Mouse (Mus musculus) neural tube, embryonic 13.5 days (tissue): Measurements from ENCODE around the gene Adap1. TPM values are rescaled to one million over a fixed set of nuclear protein-coding genes. Genes with fewer than 3 reads are reported as not detected.

Experiments used
- ATAC-seq: fragments of 200-750 bp; cut with Nextera tagmentation; 2 replicates; pipeline ENCODE4 v1.8.0; 2017; ENCODE audit warnings: low read depth, mild to moderate bottlenecking, moderate TSS enrichment, moderate library complexity
- H3K27ac ChIP-seq: fragments of 300-500 bp; sonication (generic); replicated peaks from 2 replicates; pipeline ENCODE4 v1.5.1; 2015; ENCODE audit warnings: moderate library complexity, mild to moderate bottlenecking, inconsistent platforms
- H3K27me3 ChIP-seq: fragments of 300-500 bp; sonication (generic); 2 replicates; pipeline ENCODE4 v1.6.1; 2015; ENCODE audit warnings: mild to moderate bottlenecking, inconsistent platforms
- H3K36me3 ChIP-seq: fragments of 300-500 bp; sonication (generic); 2 replicates; pipeline ENCODE4 v1.6.1; 2015; ENCODE audit warnings: mild to moderate bottlenecking, inconsistent platforms
- H3K4me1 ChIP-seq: fragments of 300-500 bp; sonication (generic); replicated peaks from 2 replicates; pipeline ENCODE4 v1.6.1; 2015; ENCODE audit warnings: inconsistent platforms
- H3K4me2 ChIP-seq: fragments of 300-500 bp; sonication (generic); 2 replicates; pipeline ENCODE4 v1.6.1; 2015; ENCODE audit warnings: inconsistent platforms, mild to moderate bottlenecking, moderate library complexity
- H3K4me3 ChIP-seq: fragments of 300-500 bp; sonication (generic); 2 replicates; pipeline ENCODE4 v1.5.1; 2015; ENCODE audit warnings: mild to moderate bottlenecking, inconsistent platforms
- H3K9ac ChIP-seq: fragments of 300-500 bp; sonication (generic); 2 replicates; pipeline ENCODE4 v1.6.1; 2015; ENCODE audit warnings: moderate library complexity, mild to moderate bottlenecking, inconsistent platforms
- H3K9me3 ChIP-seq: fragments of 300-500 bp; sonication (generic); 2 replicates; pipeline ENCODE4 v1.6.1; 2016; ENCODE audit warnings: inconsistent platforms
- WGBS: fragments of 180-500 bp; shearing (Covaris S2); methylation state at CpG from one replicate; pipeline ENCODE4 v1.1.7; 2015; 5-methylcytosine and 5-hydroxymethylcytosine counted together
- polyA plus RNA-seq: library from polyadenylated mRNA; unstranded; fragments of >200 nt; fragmentation: Nextera tagmentation; extraction: Ambion mirVana; gene quantifications from 2 replicates; pipeline ENCODE4 v1.2.1, GENCODE M21; 2015

The Adap1 gene
- polyA plus RNA-seq, 1 experiment from 2014 or later: 66.3 TPM

DNA sequence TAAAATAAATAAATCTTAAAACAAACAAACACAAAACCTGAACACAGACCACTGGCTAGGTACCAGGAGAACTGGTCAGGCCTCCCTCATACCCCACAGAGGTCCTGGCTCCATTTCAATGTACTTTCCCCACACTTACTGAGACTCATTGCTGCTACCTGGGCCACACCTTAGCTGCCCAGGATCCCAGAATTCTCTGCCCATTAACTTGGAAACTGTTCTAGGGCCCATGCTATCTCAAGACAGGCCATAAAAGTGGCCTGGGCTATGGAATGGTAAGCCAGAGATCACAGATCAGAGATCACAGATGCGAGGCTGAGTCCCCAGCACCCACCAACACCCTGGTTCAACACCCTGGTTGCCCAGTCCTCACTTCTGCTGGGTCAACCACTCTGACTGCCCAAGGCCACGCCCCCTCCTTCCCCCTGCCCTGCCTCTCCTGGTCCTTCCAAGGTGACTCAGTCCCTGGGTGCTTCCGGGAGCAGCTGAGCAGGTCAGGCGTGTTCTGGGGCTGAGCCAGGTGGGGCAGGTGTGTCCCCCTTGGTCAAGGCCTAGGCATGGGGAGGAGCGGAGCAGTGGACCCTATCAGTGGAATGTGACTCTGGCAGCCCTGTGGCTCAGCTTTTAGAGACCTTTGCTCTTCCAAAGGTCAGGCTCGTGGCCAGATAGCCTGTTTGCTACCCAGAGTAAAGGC is 8.3 kb downstream of the Adap1 start:
- no peaks in the 10 kb centered on the region for H3K4me1 ChIP-seq
- WGBS: 82% methylated on average over 6 of the region's 6 CpGs
- no peak overlapping the region for H3K4me3 ChIP-seq
- H3K4me2 ChIP-seq: no peak overlapping the region
- H3K27ac ChIP-seq: no peak overlapping the region
- H3K36me3 ChIP-seq: no peaks in the 10 kb centered on the region
- ATAC-seq: no peak
- H3K27me3 ChIP-seq: no peaks in the 10 kb centered on the region
- H3K9ac ChIP-seq: no peak overlapping the region
- H3K9me3 ChIP-seq: no peaks in the 10 kb centered on the region

- Histone ChIP-seq H3K4me3 (no peak overlapping the region), H3K4me1 (no peaks in the 10 kb centered on the region), H3K4me2 (no peak overlapping the region), H3K9ac (no peak overlapping the region), H3K27ac (no peak overlapping the region), H3K9me3 (no peaks in the 10 kb centered on the region), H3K27me3 (no peaks in the 10 kb centered on the region), H3K36me3 (no peaks in the 10 kb centered on the region)
- WGBS: 83% methylated on average over 12 of the region's 12 CpGs
- no peak for ATAC-seq
These were observed 10.3 kb downstream of the Adap1 start for GRCm38 (mm10) chr5:139314941-139315642.

DNA sequence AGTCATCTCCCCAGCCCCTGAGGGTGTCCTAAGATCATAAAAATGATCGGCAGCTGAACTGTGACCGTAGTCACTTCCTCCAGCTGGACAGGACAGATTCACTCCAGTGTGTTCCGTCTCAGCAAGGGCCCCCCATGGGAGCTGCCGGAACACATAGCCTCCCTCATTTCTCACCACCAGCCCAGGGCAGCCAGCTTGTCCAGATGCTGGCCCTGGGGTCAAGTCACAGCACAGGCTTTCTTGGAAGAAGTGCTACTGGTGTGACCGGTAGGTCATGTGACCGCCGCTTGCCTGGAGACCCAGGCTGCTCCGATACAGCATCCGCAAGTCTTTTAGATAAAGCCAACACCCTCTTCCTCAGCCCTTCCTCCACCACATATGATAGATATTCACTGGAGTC is 11.9 kb downstream of the Adap1 start:
- Histone ChIP-seq H3K4me3 (no peak overlapping the region), H3K27ac (no peak overlapping the region), H3K9ac (no peak overlapping the region), H3K9me3 (no peaks in the 10 kb centered on the region), H3K4me1 (no peaks in the 10 kb centered on the region), H3K27me3 (no peaks in the 10 kb centered on the region), H3K36me3 (no peaks in the 10 kb centered on the region), H3K4me2 (no peak overlapping the region)
- 80% methylated on average over 9 of the region's 9 CpGs for WGBS
- no peak for ATAC-seq

GRCm38 (mm10) chr5:139311822-139312221 is 13.6 kb downstream of the Adap1 start:
- H3K36me3 ChIP-seq: no peaks in the 10 kb centered on the region
- 88% methylated on average over 9 of the region's 9 CpGs for WGBS

GRCm38 (mm10) chr5:139310477-139310876 is 14.9 kb downstream of the Adap1 start:
- Histone ChIP-seq H3K27me3 (no peaks in the 10 kb centered on the region), H3K4me3 (no peak overlapping the region), H3K9ac (no peak overlapping the region), H3K4me1 (no peaks in the 10 kb centered on the region), H3K4me2 (no peak overlapping the region), H3K27ac (no peak overlapping the region), H3K9me3 (no peaks in the 10 kb centered on the region), H3K36me3 (no peaks in the 10 kb centered on the region)
- ATAC-seq: no peak
- WGBS: 85% methylated on average over 4 of the region's 4 CpGs

More at GRCm38 (mm10) chr5:139311822-139312221, 13.6 kb downstream of the Adap1 start:
- H3K27ac ChIP-seq: no peak overlapping the region
- no peaks in the 10 kb centered on the region for H3K27me3 ChIP-seq
- no peak overlapping the region for H3K4me2 ChIP-seq
- no peak overlapping the region for H3K9ac ChIP-seq
- H3K9me3 ChIP-seq: no peaks in the 10 kb centered on the region
- no peak for ATAC-seq
- no peak overlapping the region for H3K4me3 ChIP-seq
- H3K4me1 ChIP-seq: no peaks in the 10 kb centered on the region

DNA sequence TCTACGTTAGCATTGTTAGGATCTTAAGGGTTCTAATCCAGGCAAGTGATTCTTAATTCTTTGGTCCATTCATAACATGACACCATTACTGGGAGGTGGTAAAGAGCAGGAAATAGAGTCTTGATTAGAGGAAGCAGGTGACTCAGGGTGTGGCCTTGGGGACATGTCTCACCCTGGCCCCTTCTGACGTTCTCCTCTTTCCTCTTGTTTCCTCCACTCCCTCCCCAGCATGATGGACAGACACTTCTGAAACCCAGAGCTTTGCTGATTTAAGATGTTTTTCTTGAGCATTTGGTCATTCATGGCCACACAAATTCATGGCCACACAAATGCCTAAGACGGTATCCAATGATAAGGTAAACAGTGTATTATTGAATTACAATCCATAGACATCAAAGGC is 15.5 kb downstream of the Adap1 start:
- Histone ChIP-seq H3K27ac (no peak overlapping the region), H3K27me3 (no peaks in the 10 kb centered on the region), H3K36me3 (no peaks in the 10 kb centered on the region), H3K9me3 (no peaks in the 10 kb centered on the region), H3K4me3 (no peak overlapping the region), H3K4me1 (no peaks in the 10 kb centered on the region), H3K9ac (no peak overlapping the region), H3K4me2 (no peak overlapping the region)
- 88% methylated on average over 3 of the region's 3 CpGs for WGBS
- ATAC-seq: no peak

- H3K4me1 ChIP-seq: no peaks in the 10 kb centered on the region
- no peaks in the 10 kb centered on the region for H3K27me3 ChIP-seq
- H3K9me3 ChIP-seq: no peaks in the 10 kb centered on the region
- 85% methylated on average over 9 of the region's 9 CpGs for WGBS
- no peak for ATAC-seq
- H3K27ac ChIP-seq: no peak overlapping the region
- no peak overlapping the region for H3K4me3 ChIP-seq
- H3K9ac ChIP-seq: no peak overlapping the region
- no peak overlapping the region for H3K4me2 ChIP-seq
- H3K36me3 ChIP-seq: no peaks in the 10 kb centered on the region
These were observed 21.8 kb downstream of the Adap1 start for GRCm38 (mm10) chr5:139303646-139304061.

- H3K9me3 ChIP-seq: no peaks in the 10 kb centered on the region
- H3K27me3 ChIP-seq: no peaks in the 10 kb centered on the region
- no peak overlapping the region for H3K27ac ChIP-seq
- 88% methylated on average over 6 of the region's 6 CpGs for WGBS
- H3K4me2 ChIP-seq: no peak overlapping the region
- H3K4me3 ChIP-seq: no peak overlapping the region
- H3K4me1 ChIP-seq: no peaks in the 10 kb centered on the region
- no peak for ATAC-seq
- no peaks in the 10 kb centered on the region for H3K36me3 ChIP-seq
- no peak overlapping the region for H3K9ac ChIP-seq
These were observed 23.3 kb downstream of the Adap1 start for GRCm38 (mm10) chr5:139302101-139302500.

GRCm38 (mm10) chr5:139297745-139298144 is 27.7 kb downstream of the Adap1 start:
- H3K27me3 ChIP-seq: no peaks in the 10 kb centered on the region
- no peak overlapping the region for H3K4me3 ChIP-seq
- no peak for ATAC-seq
- 77% methylated on average over 5 of the region's 5 CpGs for WGBS
- no peak overlapping the region for H3K4me2 ChIP-seq
- H3K9me3 ChIP-seq: no peaks in the 10 kb centered on the region
- no peak overlapping the region for H3K27ac ChIP-seq
- H3K4me1 ChIP-seq: no peaks in the 10 kb centered on the region
- no peak overlapping the region for H3K9ac ChIP-seq
- H3K36me3 ChIP-seq: 0 out of 2 replicates have a peak, but pooled peaks cover 4% of the 10 kb centered on the region

DNA sequence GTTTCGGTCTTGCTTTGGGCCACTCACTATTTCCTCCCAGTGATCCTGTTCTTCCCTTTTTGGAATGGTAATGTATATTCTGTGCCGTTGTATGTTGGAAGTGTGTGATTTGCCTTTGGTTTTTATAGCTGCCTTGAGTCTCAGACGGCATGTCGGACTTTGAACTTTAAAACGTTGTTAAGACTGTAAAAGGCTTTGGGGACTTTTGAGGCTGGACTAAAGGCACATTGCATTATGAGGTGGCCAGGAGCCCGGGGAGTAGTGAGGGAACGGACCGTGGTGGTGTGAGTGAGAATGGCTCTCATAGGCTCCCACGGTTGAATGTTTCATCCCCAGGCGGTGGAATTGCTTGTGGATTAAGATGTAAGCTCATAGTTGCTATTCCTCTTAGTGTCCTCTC is 28.3 kb downstream of the Adap1 start:
- no peaks in the 10 kb centered on the region for H3K4me1 ChIP-seq
- no peaks in the 10 kb centered on the region for H3K27me3 ChIP-seq
- H3K27ac ChIP-seq: no peak overlapping the region
- ATAC-seq: no peak
- no peak overlapping the region for H3K4me3 ChIP-seq
- no peaks in the 10 kb centered on the region for H3K9me3 ChIP-seq
- no peak overlapping the region for H3K9ac ChIP-seq
- WGBS: 90% methylated on average over 10 of the region's 10 CpGs
- H3K4me2 ChIP-seq: no peak overlapping the region
- 0 out of 2 replicates have a peak, but pooled peaks cover 4% of the 10 kb centered on the region for H3K36me3 ChIP-seq

DNA sequence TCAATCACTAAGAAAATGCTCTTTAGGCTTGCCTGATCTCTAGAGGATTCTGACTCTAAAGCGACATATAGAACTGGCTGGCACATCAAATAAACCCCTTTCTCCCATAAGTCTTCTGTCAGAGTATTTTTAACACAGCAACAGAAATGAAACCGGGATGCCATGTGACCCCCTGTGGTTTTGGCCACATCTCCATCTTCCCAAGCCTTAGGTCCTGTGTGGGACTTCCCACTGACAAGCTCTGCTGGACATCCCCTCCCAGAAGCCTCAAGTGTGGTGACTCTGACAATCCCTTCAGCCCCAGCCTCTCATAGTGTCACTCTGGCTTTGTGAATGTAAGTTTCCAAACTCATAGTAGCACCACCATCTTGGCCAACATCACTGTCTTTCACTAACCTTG is 31.3 kb downstream of the Adap1 start:
- H3K36me3 ChIP-seq: 0 out of 2 replicates have a peak, but pooled peaks cover 4% of the 10 kb centered on the region
- no peaks in the 10 kb centered on the region for H3K27me3 ChIP-seq

GRCm38 (mm10) chr5:139291811-139292560 is 33.4 kb downstream of the Adap1 start:
- H3K9me3 ChIP-seq: no peaks in the 10 kb centered on the region
- no peak overlapping the region for H3K4me3 ChIP-seq
- WGBS: 69% methylated on average over 6 of the region's 6 CpGs
- no peak overlapping the region for H3K9ac ChIP-seq
- no peak overlapping the region for H3K27ac ChIP-seq
- ATAC-seq: no peak
- H3K4me2 ChIP-seq: no peak overlapping the region
- H3K27me3 ChIP-seq: no peaks in the 10 kb centered on the region
- H3K36me3 ChIP-seq: 0 out of 2 replicates have a peak, but pooled peaks cover 4% of the 10 kb centered on the region
- H3K4me1 ChIP-seq: no peaks in the 10 kb centered on the region

More for the DNA sequence above, 31.3 kb downstream of the Adap1 start:
- no peak overlapping the region for H3K4me2 ChIP-seq
- 78% methylated on average over 2 of the region's 2 CpGs for WGBS
- no peak overlapping the region for H3K4me3 ChIP-seq
- no peak for ATAC-seq
- no peaks in the 10 kb centered on the region for H3K9me3 ChIP-seq
- H3K4me1 ChIP-seq: no peaks in the 10 kb centered on the region
- H3K27ac ChIP-seq: no peak overlapping the region
- no peak overlapping the region for H3K9ac ChIP-seq
